Mouse (Mus musculus) lung, adult 18-20 months (tissue): ENCODE results near the gene S100a16.

Experiments
- DNase-seq, 2 experiments: peaks; one replicate each; pipeline ENCODE4 v3.0.0; 2022; ENCODE audit warnings: mixed read lengths in 2 of 2

The S100a16 gene

GRCm38 (mm10) chr3:90586906-90587305 is 49.9 kb downstream of the S100a16 start:
- DNase-seq = peak; percentile 90 to 92

- DNase-seq = peak; percentile 39 to 42
Measured at GRCm38 (mm10) chr3:90587361-90588101, 50.5 kb downstream of the S100a16 start.

- DNase-seq = no peak
Measured at GRCm38 (mm10) chr3:90589390-90589789, 52.3 kb downstream of the S100a16 start.

GRCm38 (mm10) chr3:90589947-90590346 is 52.9 kb downstream of the S100a16 start, which contains the start of gene S100a2:
Gene S100a2 (plus strand): TSS chr3:90590247.
- DNase-seq = no peak
